Mouse (Mus musculus) hindlimb bud, embryonic 11.5 days (tissue): ENCODE results near the gene Trp73.

Experiments used
- DNase-seq: peaks from one replicate; pipeline ENCODE4 v3.0.0-alpha.2; 2012; ENCODE audit warnings: low read depth, low spot score; ENCODE audit errors: extremely low spot score

Gene Trp73

GRCm38 (mm10) chr4:154105381-154106001 lies 34.5 kb downstream of the Trp73 start:
- DNase-seq, result peak; percentile 6

GRCm38 (mm10) chr4:154103912-154104311 lies 36.1 kb downstream of the Trp73 start:
- no peak for DNase-seq

- no peak for DNase-seq
Measured at GRCm38 (mm10) chr4:154103386-154103785, 36.6 kb downstream of the Trp73 start.

- DNase-seq, result no peak
Measured at GRCm38 (mm10) chr4:154099361-154099760, 40.6 kb downstream of the Trp73 start.

GRCm38 (mm10) chr4:154096111-154096510 lies 43.9 kb downstream of the Trp73 start:
- no peak for DNase-seq

- no peak for DNase-seq
Measured at GRCm38 (mm10) chr4:154093210-154093609, 46.8 kb downstream of the Trp73 start.

GRCm38 (mm10) chr4:154091356-154091755 lies 48.7 kb downstream of the Trp73 start:
- DNase-seq, result no peak

GRCm38 (mm10) chr4:154089205-154089604 lies 50.8 kb downstream of the Trp73 start:
- no peak for DNase-seq

- no peak for DNase-seq
Measured at GRCm38 (mm10) chr4:154086436-154086835, 53.6 kb downstream of the Trp73 start.

- no peak for DNase-seq
Measured at GRCm38 (mm10) chr4:154085856-154086255, 54.2 kb downstream of the Trp73 start.

GRCm38 (mm10) chr4:154081974-154082373 lies 58.0 kb downstream of the Trp73 start:
- no peak for DNase-seq

GRCm38 (mm10) chr4:154081021-154081420 lies 59.0 kb downstream of the Trp73 start:
- no peak for DNase-seq

- DNase-seq, result no peak
Measured at GRCm38 (mm10) chr4:154080211-154080610, 59.8 kb downstream of the Trp73 start.

- no peak for DNase-seq
Measured at GRCm38 (mm10) chr4:154071941-154072340, 68.1 kb downstream of the Trp73 start.

GRCm38 (mm10) chr4:154071521-154071920 lies 68.5 kb downstream of the Trp73 start:
- no peak for DNase-seq

GRCm38 (mm10) chr4:154070896-154071295 lies 69.1 kb downstream of the Trp73 start:
- DNase-seq, result peak; percentile 12

GRCm38 (mm10) chr4:154064827-154065773 lies 74.9 kb downstream of the Trp73 start:
- DNase-seq, result no peak

GRCm38 (mm10) chr4:154057696-154058095 lies 82.3 kb downstream of the Trp73 start:
- DNase-seq, result no peak

GRCm38 (mm10) chr4:154056661-154057060 lies 83.3 kb downstream of the Trp73 start:
- no peak for DNase-seq

GRCm38 (mm10) chr4:154056046-154056445 lies 84.0 kb downstream of the Trp73 start:
- DNase-seq, result no peak

- DNase-seq, result no peak
Measured at GRCm38 (mm10) chr4:154055482-154055881, 84.5 kb downstream of the Trp73 start.

- DNase-seq, result no peak
Measured at GRCm38 (mm10) chr4:154053065-154053464, 86.9 kb downstream of the Trp73 start.
